Mouse (Mus musculus) heart, adult 2 months (tissue): ENCODE data around the gene Resp18. TPM values are rescaled to one million over a fixed set of nuclear protein-coding genes. Genes with fewer than 3 reads are reported as not detected.
A peak's percentile ranks its signal among the peaks of the same experiment; 100 is the strongest.

ENCODE experiments used
- DNase-seq, 2 experiments: peaks; one replicate each; pipeline ENCODE4 v3.0.0; 2021
- H3K27ac ChIP-seq: fragments of 200-600 bp; 2 replicates; pipeline ENCODE4 v1.8.1; 2022
- H3K27me3 ChIP-seq: fragments of 200-500 bp; 2 replicates; pipeline ENCODE4 v1.6.1; 2012; ENCODE audit warnings: mild to moderate bottlenecking, low read length, inconsistent platforms, mixed read lengths; ENCODE audit not compliant: control insufficient read depth, insufficient read depth
- H3K36me3 ChIP-seq: fragments of 200-500 bp; 2 replicates; pipeline ENCODE4 v1.6.1; 2012; ENCODE audit warnings: low read length, inconsistent platforms; ENCODE audit not compliant: control insufficient read depth, insufficient read depth
- H3K4me1 ChIP-seq: fragments of 200-500 bp; 2 replicates; pipeline ENCODE4 v1.6.1; 2011; ENCODE audit warnings: low read length; ENCODE audit not compliant: control insufficient read depth, insufficient read depth
- H3K4me3 ChIP-seq: fragments of 200-600 bp; 2 replicates; pipeline ENCODE4 v1.8.1; 2022
- H3K79me2 ChIP-seq: fragments of 200-500 bp; replicated peaks from 2 replicates; pipeline ENCODE4 v1.6.1; 2012; ENCODE audit warnings: mild to moderate bottlenecking, inconsistent platforms, low read length, moderate library complexity, mixed read lengths; ENCODE audit not compliant: control insufficient read depth, insufficient read depth
- H3K9ac ChIP-seq: fragments of 200-500 bp; 2 replicates; pipeline ENCODE4 v1.6.1; 2012; ENCODE audit warnings: low read depth, mild to moderate bottlenecking, control low read depth, inconsistent platforms, low read length, mixed read lengths
- CTCF ChIP-seq: fragments of 200-600 bp; IDR thresholded peaks from 2 replicates; pipeline ENCODE4 v1.8.1; 2022; ENCODE audit warnings: antibody characterized with exemption, mild to moderate bottlenecking, moderate library complexity
- EP300 ChIP-seq: fragments of 200-500 bp; IDR thresholded peaks from 2 replicates; pipeline ENCODE4 v1.6.1; 2011; ENCODE audit warnings: low read depth, low read length, control low read depth; ENCODE audit not compliant: insufficient read depth
- POLR2A ChIP-seq: fragments of 200-500 bp; IDR thresholded peaks from 2 replicates; pipeline ENCODE4 v1.6.1; 2011; ENCODE audit warnings: mild to moderate bottlenecking, low read depth, low read length, control low read depth; ENCODE audit not compliant: insufficient read depth
- WGBS: fragments of 180-500 bp; shearing (Covaris S2); methylation state at CpG from one replicate; pipeline ENCODE4 v1.1.7; 2018; 5-methylcytosine and 5-hydroxymethylcytosine counted together
- intact Hi-C: fragments of 180-260 bp; cut with DNase I; formaldehyde crosslinking; loops from one replicate; pipeline ENCODE4 v1.15.1; 2025
- polyA plus RNA-seq: library from polyadenylated mRNA; depleted of rRNA; stranded (reverse); fragments of >200 nt; gene quantifications from 2 replicates; pipeline ENCODE4 v1.2.3, GENCODE M21; 2012
- total RNA-seq, 2 experiments: library from RNA; stranded (reverse); gene quantifications; 2 replicates each; pipeline ENCODE4 v1.2.3; 2021

The Resp18 gene
- total and polyA plus RNA-seq, 3 experiments, result 0.39 TPM; not detected in 2

- no peak overlapping the region for H3K27ac ChIP-seq
- H3K4me1 ChIP-seq, result no peaks in the 10 kb centered on the region
- TF ChIP-seq CTCF (no peak), EP300 (no peak), POLR2A (no peak)
- no peaks in the 10 kb centered on the region for H3K27me3 ChIP-seq
- no peak overlapping the region for H3K4me3 ChIP-seq
- intact Hi-C loops, result no loop called here
- H3K36me3 ChIP-seq, result no peaks in the 10 kb centered on the region
- 80% methylated on average over 7 of the region's 7 CpGs for WGBS
- no peak overlapping the region for H3K9ac ChIP-seq
- no peaks in the 10 kb centered on the region for H3K79me2 ChIP-seq
- no peak for DNase-seq
Measured at GRCm38 (mm10) chr1:75284911-75285310, 6.7 kb upstream of the Resp18 start.

- no peak for DNase-seq
- 67% methylated on average over 5 of the region's 5 CpGs for WGBS
- H3K27me3 ChIP-seq, result peaks cover 2% of the 10 kb centered on the region
- no peaks in the 10 kb centered on the region for H3K4me1 ChIP-seq
- intact Hi-C loops, result no loop called here
- TF ChIP-seq CTCF (no peak), EP300 (no peak), POLR2A (no peak)
- H3K36me3 ChIP-seq, result no peaks in the 10 kb centered on the region
- no peak overlapping the region for H3K4me3 ChIP-seq
- H3K9ac ChIP-seq, result no peak overlapping the region
- H3K79me2 ChIP-seq, result no peaks in the 10 kb centered on the region
- no peak overlapping the region for H3K27ac ChIP-seq
Measured at GRCm38 (mm10) chr1:75283017-75283416, 4.8 kb upstream of the Resp18 start.

GRCm38 (mm10) chr1:75277195-75278188 is 723 bp downstream of the Resp18 start:
- H3K36me3 ChIP-seq, result no peaks in the 10 kb centered on the region
- H3K4me1 ChIP-seq, result no peaks in the 10 kb centered on the region
- TF ChIP-seq EP300 (no peak), CTCF (no peak), POLR2A (no peak)
- H3K27ac ChIP-seq, result no peak overlapping the region
- H3K27me3 ChIP-seq, result peaks cover 2% of the 10 kb centered on the region
- intact Hi-C loops, result no loop called here
- 9% methylated on average over 23 of the region's 23 CpGs for WGBS
- DNase-seq, result peak in 1 of 2 experiments; percentile 47
- H3K4me3 ChIP-seq, result no peak overlapping the region
- H3K9ac ChIP-seq, result no peak overlapping the region
- H3K79me2 ChIP-seq, result no peaks in the 10 kb centered on the region

GRCm38 (mm10) chr1:75264091-75264880 is 13.9 kb downstream of the Resp18 start, which contains the start of gene Ptprn:
Gene Ptprn (minus strand): TSS chr1:75264502.
- 10% methylated on average over 32 of the region's 32 CpGs for WGBS
- Histone ChIP-seq H3K27ac (no peak within 1 kb of the TSS), H3K9ac (no peak within 1 kb of the TSS), H3K27me3 (peaks cover 5% of the 10 kb centered on the region; the same call in 1 of the 2 replicates), H3K4me3 (no peak within 1 kb of the TSS), H3K4me1 (no peaks in the 10 kb centered on the region), H3K79me2 (no peaks in the 10 kb centered on the region), H3K36me3 (no peaks in the 10 kb centered on the region)
- no peak for DNase-seq
- intact Hi-C loops, result no loop called here
- no peak for TF ChIP-seq POLR2A
- no peak for TF ChIP-seq CTCF
- TF ChIP-seq EP300, result no peak

- intact Hi-C loops, result no loop called here
- Histone ChIP-seq H3K36me3 (no peaks in the 10 kb centered on the region), H3K79me2 (no peaks in the 10 kb centered on the region), H3K4me3 (no peak overlapping the region), H3K4me1 (no peaks in the 10 kb centered on the region), H3K27me3 (peaks cover 3% of the 10 kb centered on the region; the same call in 1 of the 2 replicates), H3K9ac (no peak overlapping the region), H3K27ac (no peak overlapping the region)
- TF ChIP-seq EP300 (no peak), CTCF (no peak), POLR2A (no peak)
- WGBS, result 2% methylated on average over 40 of the region's 40 CpGs
- DNase-seq, result peak in 1 of 2 experiments; percentile 53
Measured at GRCm38 (mm10) chr1:75262969-75263951, 15.0 kb downstream of the Resp18 start.
